Mouse (Mus musculus) right cerebral cortex, postnatal 25 days (tissue): ENCODE measurements around the gene Creg2.
A peak's percentile ranks its signal among the peaks of the same experiment; 100 is the strongest.
"Not testable (repeated sequence)": the region's sequence is repeated elsewhere in the genome, so short reads cannot be mapped to it uniquely, and the experiment has no call there.

Experiments used
- DNase-seq: peaks from one replicate; pipeline ENCODE4 v3.0.0; 2022

Gene Creg2

DNA sequence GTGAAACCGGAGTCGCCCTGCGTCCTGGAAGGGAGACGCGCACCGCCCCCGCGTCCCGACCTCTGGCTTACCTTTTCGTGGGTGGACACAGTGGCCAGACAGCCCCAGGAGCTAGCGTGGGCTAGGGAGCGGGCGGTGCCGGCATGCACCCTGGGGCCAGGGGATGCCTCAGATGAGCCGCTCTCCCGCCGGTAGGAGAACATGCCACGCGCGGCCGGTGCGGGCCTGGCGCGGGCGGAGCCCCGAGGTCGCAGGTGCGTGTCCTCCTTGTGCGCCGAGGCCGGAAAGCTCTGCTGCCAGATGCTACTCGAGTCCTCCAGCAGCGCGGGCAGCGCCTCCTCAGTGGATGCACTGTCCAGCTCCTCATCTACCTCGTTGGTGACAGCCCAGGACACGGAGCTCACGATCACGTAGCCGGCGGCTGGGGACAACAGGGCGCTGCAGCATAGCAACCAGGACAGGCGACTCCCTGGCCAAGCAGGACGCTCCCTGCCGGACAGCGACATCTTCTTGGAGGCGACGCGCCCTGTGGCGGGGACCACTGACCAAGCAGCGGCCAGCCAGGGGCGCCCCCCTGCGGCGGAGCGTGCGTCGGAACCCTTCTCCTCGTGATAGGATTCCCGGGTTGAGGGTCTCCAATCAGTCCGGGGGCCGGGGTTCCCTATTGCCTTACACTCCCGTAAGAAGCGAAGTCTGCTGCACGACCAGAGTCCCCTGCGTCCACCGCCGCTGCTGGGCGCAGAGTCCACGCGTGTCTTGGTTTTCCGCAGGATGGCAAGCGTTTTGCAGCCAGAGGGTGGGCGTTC is 636 bp downstream of the Creg2 start:
- peak; percentile 79 for DNase-seq

GRCm38 (mm10) chr1:39649691-39650434 is 1.4 kb downstream of the Creg2 start:
- peak; percentile 79 for DNase-seq

- DNase-seq: no peak
These were observed 2.7 kb downstream of the Creg2 start for GRCm38 (mm10) chr1:39648584-39648983.

GRCm38 (mm10) chr1:39645905-39646759 is 5.1 kb downstream of the Creg2 start:
- DNase-seq: no peak

DNA sequence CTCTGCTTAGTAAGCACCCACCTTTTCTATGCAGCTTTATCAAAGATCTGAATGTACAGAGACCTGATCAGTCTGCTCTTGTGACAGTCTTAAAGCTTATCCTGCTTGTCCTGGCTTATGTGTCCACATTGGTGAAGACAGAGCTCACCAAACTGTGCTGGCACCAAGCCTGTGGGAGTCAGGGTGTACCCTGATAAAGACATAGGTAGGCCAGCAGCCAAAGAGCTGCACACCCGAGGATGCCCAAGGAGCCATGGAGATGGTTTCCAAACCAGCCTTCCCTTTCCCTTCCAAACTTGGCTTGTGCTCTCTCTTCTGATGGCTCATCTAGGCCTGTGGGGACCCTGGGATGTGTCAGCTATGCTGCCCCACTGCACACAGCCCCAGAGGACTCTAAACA is 6.9 kb downstream of the Creg2 start:
- no peak for DNase-seq

- no peak for DNase-seq
These were observed 9.6 kb downstream of the Creg2 start for GRCm38 (mm10) chr1:39641667-39642066.

- peak; percentile 34 for DNase-seq
These were observed 14.1 kb downstream of the Creg2 start for GRCm38 (mm10) chr1:39637139-39637538.

GRCm38 (mm10) chr1:39636660-39637059 is 14.6 kb downstream of the Creg2 start:
- no peak for DNase-seq

DNA sequence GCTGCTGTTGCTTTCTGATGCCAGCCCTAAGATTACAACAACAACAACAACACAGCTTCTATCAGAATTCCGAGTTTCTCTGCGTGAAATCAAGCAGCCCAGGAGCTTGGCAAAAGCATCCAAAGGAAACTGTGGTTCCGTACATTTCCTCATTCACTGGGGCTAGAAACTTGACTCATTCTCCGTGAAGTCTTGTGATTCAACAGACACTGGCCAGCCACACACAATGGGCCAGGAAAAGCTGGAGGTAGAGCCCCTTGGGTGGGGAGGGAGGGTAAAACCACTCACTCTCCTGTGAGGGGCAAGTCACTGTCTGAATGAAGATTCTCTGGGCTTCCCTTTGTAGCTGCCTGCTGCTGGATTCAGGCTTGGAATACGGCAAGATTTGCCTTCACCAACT is 15.1 kb downstream of the Creg2 start:
- DNase-seq: no peak

GRCm38 (mm10) chr1:39628606-39629005 is 22.7 kb downstream of the Creg2 start:
- DNase-seq: no peak

DNA sequence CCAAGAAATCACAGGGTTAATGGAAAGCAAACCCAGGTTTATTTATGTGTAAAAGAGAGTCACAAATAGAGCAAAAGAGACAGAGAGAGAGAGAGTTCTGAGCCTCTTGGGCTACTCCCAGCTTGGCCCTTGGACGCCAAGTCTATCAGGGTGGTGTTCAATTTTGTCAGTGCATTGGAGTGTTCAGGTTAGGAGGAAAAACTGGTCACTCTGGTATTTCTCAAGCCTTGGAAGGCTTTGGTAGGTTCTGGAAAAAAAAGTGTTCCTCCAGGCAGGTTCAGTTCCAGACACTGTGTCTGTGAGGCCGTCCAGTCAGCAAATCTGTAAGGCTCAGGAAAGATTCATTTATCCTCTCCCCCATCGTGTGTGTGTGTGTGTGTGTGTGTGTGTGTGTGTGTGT is 25.8 kb downstream of the Creg2 start:
- no peak for DNase-seq

DNA sequence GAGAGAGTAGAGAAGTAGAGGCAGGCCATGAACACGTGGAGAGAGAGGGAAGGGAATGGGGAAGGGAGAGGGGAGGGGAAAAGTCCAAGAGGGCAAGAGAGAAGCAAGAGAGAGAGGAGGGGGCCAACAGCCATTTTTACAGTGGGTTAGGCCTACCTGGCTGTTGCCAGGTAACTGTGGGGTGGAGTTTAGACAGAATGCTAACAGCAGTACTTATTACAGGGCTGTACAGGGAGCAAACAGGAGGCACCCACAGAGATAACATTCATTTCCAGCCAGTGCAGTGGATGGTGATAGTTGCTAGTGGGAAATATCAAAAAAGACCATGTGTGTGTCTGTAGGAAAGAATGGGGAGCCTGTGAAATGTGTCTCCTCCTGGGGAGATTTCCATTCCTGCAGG is 27.5 kb downstream of the Creg2 start:
- DNase-seq: no peak

GRCm38 (mm10) chr1:39623106-39623505 is 28.2 kb downstream of the Creg2 start:
- DNase-seq: no peak

GRCm38 (mm10) chr1:39618524-39618923 is 32.8 kb downstream of the Creg2 start:
- DNase-seq: no peak

DNA sequence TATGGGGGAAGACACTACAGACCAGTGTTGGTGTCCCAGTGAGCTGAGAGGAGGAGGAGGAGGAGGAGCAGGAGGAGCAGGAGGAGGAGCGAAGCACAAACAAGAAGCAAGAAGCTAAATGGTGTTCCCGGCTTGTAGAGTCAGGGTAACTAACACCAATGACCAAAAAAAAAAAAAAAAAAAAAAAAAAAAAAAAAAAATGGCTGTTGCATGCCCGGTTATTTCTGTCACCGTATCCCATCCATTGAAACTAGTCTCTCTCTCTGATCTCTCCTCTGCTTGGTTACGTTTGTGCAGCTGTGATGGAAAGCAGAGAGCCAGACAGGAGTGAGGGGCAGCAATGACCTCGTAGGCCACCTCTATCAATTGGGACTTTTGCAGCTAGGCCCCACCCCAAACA is 35.7 kb downstream of the Creg2 start:
- no peak for DNase-seq

GRCm38 (mm10) chr1:39614462-39615279 is 36.6 kb downstream of the Creg2 start:
- DNase-seq: peak; percentile 51

- no peak for DNase-seq
These were observed 38.2 kb downstream of the Creg2 start for GRCm38 (mm10) chr1:39613061-39613460.

DNA sequence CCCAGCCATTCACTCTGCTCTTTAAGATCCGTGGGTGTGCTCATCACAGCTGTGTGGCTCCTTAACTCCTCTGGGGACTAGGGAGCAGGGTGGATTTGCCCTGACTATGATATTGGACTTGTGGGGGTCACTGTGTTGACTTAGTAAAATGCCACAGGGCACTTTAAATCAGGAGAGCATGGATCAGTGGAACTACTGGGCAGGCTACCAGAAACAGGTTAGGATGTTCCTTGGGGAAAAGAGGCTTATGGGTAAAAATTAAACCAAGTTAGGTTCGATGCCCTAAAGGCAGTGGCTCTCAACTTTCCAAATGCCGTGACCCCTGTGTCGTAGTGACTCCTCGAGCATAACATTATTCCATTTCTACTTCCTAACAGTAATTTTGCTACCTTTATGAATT is 38.8 kb downstream of the Creg2 start:
- no peak for DNase-seq

DNA sequence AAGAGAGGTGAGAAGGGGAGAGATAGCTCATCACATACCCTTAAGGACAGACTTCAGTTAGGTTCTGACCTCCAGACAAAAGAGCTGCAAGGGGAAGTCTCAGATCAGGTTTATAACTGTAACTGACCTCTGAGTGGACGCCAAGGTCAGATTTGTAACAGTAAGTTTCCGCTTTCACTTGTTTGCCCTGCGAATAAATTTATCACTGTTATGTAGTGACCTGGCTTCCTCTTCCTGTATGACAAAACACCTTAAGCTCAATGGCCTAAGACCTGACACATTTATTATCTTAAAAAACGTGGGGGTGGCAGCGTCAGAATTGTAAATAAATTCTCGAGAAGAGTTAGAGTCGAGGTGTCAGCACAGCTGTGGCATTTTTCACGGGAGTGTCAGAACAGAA is 42.7 kb downstream of the Creg2 start:
- no peak for DNase-seq

DNA sequence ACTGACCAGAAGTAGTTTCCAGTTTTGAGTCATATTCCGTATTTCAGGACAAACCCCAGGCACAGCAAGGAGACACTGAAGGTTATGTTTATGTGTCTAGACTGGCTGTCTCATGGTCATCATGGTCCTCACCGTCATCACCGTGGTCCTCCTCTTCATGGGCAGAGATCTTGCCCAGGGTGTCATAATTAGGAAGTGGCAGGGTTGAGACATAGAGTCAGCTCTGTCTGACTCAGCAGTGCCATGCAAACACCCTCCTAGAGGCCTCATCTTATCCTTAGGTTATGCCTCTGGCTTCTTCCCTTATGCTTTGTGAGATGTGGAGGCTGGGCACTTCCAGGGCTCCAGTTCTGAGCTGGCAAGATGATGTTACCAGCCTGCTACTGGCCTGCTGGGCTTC is 48.8 kb downstream of the Creg2 start:
- no peak for DNase-seq

DNA sequence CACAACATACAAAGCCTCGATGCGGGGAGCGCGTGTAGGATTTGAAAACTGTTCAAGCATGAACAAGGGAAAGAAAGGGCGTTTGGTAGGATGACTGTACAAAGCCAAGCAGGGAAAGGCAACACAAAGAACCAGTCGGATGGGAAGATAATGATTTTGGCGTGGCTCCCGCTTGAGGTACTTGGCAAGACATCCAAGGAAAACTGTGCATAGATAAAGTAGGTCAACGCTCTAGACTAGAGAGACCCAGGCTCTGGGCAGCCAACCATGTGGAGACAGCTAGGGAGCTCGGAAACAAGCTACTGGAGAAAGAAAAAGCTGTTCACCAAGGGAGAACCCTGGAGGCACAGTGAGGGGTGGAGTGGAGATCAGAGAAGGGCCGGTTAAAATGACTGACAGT is 52.5 kb downstream of the Creg2 start:
- DNase-seq: no peak

DNA sequence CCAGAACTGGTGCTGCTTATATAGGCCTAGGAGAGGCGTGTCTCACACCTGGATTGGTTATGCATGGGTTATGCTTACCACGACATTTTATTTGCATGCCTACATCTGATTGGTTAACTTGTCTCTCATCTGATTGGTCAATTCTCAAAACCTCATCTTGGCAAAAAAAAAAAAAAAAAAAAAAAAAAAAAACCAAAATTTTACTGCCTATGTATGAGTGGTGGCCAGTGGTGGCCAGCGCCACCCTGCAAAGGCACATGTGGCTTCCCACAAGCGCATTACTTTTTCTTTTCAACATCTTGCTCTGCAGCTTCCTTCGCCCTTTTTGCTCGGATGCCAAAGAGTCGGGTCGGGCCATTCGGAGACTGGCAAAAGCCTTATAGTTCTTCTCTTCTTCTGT is 54.1 kb downstream of the Creg2 start:
- DNase-seq: not testable (repeated sequence)

- no peak for DNase-seq
These were observed 57.4 kb downstream of the Creg2 start for GRCm38 (mm10) chr1:39593836-39594235.
